Mouse (Mus musculus) B cell, adult 67 days (primary cell): ENCODE data around the gene Rad51c. TPM values are rescaled to one million over a fixed set of nuclear protein-coding genes. Genes with fewer than 3 reads are reported as not detected.

Source experiments
- total RNA-seq, 2 experiments: library from RNA; stranded (reverse); gene quantifications; 4 replicates each; pipeline ENCODE4 v1.2.4; 2023

Gene Rad51c
- total RNA-seq: 1 to 10 TPM; 8.1 to 8.8 TPM

GRCm38 (mm10) chr11:87404876-87405275 lies at the start of gene Rad51c, which contains the start of gene Tex14:
Rad51c (minus strand) TSS chr11:87404954.
Tex14 (plus strand) TSS chr11:87405065.

GRCm38 (mm10) chr11:87358331-87359261 lies 46.2 kb downstream of the Rad51c start, which contains the start of gene Ppm1e:
Ppm1e (minus strand) TSS chr11:87359023.

Other genes with a start within 250 kb of the Rad51c start
- 1 to 10 TPM; 7.1 to 9.6 TPM for gene Ppm1e, start 45.9 kb downstream of the Rad51c start, total RNA-seq
- under 1 TPM; 0.78 to 0.86 TPM for gene Tex14, start 111 bp upstream of the Rad51c start, total RNA-seq
- gene Gm11492, start 161.7 kb upstream of the Rad51c start, total RNA-seq: not detected
- gene Sept4, start 163.9 kb upstream of the Rad51c start, total RNA-seq: 1 to 10 TPM in 1 of 2 experiments, under 1 TPM in 1; 0.58 to 1.9 TPM
- gene Mtmr4, start 187.2 kb upstream of the Rad51c start, total RNA-seq: 10 to 100 TPM; 54.9 to 64.4 TPM
- under 1 TPM in 1 of 2 experiments, not detected in 1; 0.30 TPM for gene Hsf5, start 212.2 kb upstream of the Rad51c start, total RNA-seq